Mouse (Mus musculus) forebrain, embryonic 12.5 days (tissue): Measurements from ENCODE around the gene Hdac4. TPM values are rescaled to one million over a fixed set of nuclear protein-coding genes. Genes with fewer than 3 reads are reported as not detected.

Source experiments
- ATAC-seq: fragments of 200-750 bp; cut with Nextera tagmentation; 2 replicates; pipeline ENCODE4 v1.8.0; 2017; ENCODE audit warnings: moderate TSS enrichment; ENCODE audit not compliant: low FRiP score
- H3K27ac ChIP-seq: fragments of 300-500 bp; sonication (generic); 2 replicates; pipeline ENCODE4 v1.5.1; 2016; ENCODE audit warnings: mild to moderate bottlenecking
- H3K27me3 ChIP-seq: fragments of 300-500 bp; sonication (generic); 2 replicates; pipeline ENCODE4 v1.6.1; 2016; ENCODE audit warnings: mild to moderate bottlenecking
- H3K36me3 ChIP-seq: fragments of 300-500 bp; sonication (generic); replicated peaks from 2 replicates; pipeline ENCODE4 v1.6.1; 2016; ENCODE audit warnings: mild to moderate bottlenecking
- H3K4me1 ChIP-seq: fragments of 300-500 bp; sonication (generic); 2 replicates; pipeline ENCODE4 v1.6.1; 2016
- H3K4me2 ChIP-seq: fragments of 300-500 bp; sonication (generic); 2 replicates; pipeline ENCODE4 v1.6.1; 2016; ENCODE audit warnings: mild to moderate bottlenecking, moderate library complexity
- H3K4me3 ChIP-seq: fragments of 300-500 bp; sonication (generic); replicated peaks from 2 replicates; pipeline ENCODE4 v1.5.1; 2016; ENCODE audit warnings: mild to moderate bottlenecking
- H3K9ac ChIP-seq: fragments of 300-500 bp; sonication (generic); 2 replicates; pipeline ENCODE4 v1.6.1; 2016; ENCODE audit warnings: mild to moderate bottlenecking
- H3K9me3 ChIP-seq: fragments of 300-500 bp; sonication (generic); 2 replicates; pipeline ENCODE4 v1.6.1; 2016
- WGBS: fragments of 180-500 bp; shearing (Covaris S2); methylation state at CpG from one replicate; pipeline ENCODE4 v1.1.7; 2016; 5-methylcytosine and 5-hydroxymethylcytosine counted together
- polyA plus RNA-seq: library from polyadenylated mRNA; unstranded; fragments of >200 nt; fragmentation: Nextera tagmentation; extraction: Ambion mirVana; gene quantifications from 2 replicates; pipeline ENCODE4 v1.2.1, GENCODE M21; 2016

Gene Hdac4
- polyA plus RNA-seq, 1 experiment from 2014 or later, result 24.8 TPM

DNA sequence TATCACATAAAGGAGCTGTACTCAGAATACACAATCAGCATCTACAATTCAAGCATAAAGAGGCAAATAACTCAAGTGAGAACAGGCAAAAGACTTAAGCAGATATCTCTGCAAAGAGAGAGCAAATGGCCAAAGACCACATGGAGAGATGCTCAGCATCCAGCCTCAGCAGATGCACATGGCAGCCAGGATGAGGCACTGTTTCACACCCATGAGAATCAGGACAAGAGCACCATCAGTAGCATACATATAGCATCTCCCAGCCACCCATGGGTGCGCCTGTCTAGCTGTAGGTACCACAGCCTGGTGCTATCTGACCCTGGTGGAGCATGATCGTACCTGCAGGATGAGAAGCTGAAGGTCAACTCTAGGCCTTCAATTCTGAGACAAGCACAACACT is 110.8 kb downstream of the Hdac4 start:
- Histone ChIP-seq H3K4me1 (peaks cover 31% of the 10 kb centered on the region), H3K27me3 (no peaks in the 10 kb centered on the region), H3K36me3 (no peaks in the 10 kb centered on the region), H3K27ac (no peak overlapping the region), H3K9me3 (no peaks in the 10 kb centered on the region), H3K4me3 (no peak overlapping the region), H3K4me2 (no peak overlapping the region), H3K9ac (no peak overlapping the region)
- ATAC-seq, result no peak
- 96% methylated on average over 2 of the region's 2 CpGs for WGBS

GRCm38 (mm10) chr1:92084004-92084403 is 111.5 kb downstream of the Hdac4 start:
- H3K9me3 ChIP-seq, result no peaks in the 10 kb centered on the region
- H3K4me3 ChIP-seq, result no peak overlapping the region
- H3K4me1 ChIP-seq, result peaks cover 31% of the 10 kb centered on the region
- no peaks in the 10 kb centered on the region for H3K27me3 ChIP-seq
- H3K9ac ChIP-seq, result no peak overlapping the region
- H3K27ac ChIP-seq, result 0 out of 2 replicates have a peak overlapping the region, but pooled peaks have one; percentile 19
- H3K36me3 ChIP-seq, result no peaks in the 10 kb centered on the region
- H3K4me2 ChIP-seq, result no peak overlapping the region
- 58% methylated on average over 3 of the region's 3 CpGs for WGBS
- no peak for ATAC-seq

GRCm38 (mm10) chr1:92082837-92083541 is 112.5 kb downstream of the Hdac4 start:
- H3K4me1 ChIP-seq, result peaks cover 31% of the 10 kb centered on the region
- WGBS, result 76% methylated on average over 6 of the region's 6 CpGs
- H3K9ac ChIP-seq, result no peak overlapping the region
- H3K4me2 ChIP-seq, result no peak overlapping the region
- no peak overlapping the region for H3K4me3 ChIP-seq
- H3K27ac ChIP-seq, result no peak overlapping the region
- H3K27me3 ChIP-seq, result no peaks in the 10 kb centered on the region
- no peaks in the 10 kb centered on the region for H3K36me3 ChIP-seq
- no peak for ATAC-seq
- no peaks in the 10 kb centered on the region for H3K9me3 ChIP-seq

GRCm38 (mm10) chr1:92082156-92082836 is 113.2 kb downstream of the Hdac4 start:
- no peaks in the 10 kb centered on the region for H3K27me3 ChIP-seq
- peaks cover 31% of the 10 kb centered on the region for H3K4me1 ChIP-seq
- H3K9ac ChIP-seq, result no peak overlapping the region
- 95% methylated on average over 10 of the region's 10 CpGs for WGBS
- no peaks in the 10 kb centered on the region for H3K36me3 ChIP-seq
- H3K4me3 ChIP-seq, result no peak overlapping the region
- no peak overlapping the region for H3K27ac ChIP-seq
- no peaks in the 10 kb centered on the region for H3K9me3 ChIP-seq
- no peak overlapping the region for H3K4me2 ChIP-seq
- ATAC-seq, result no peak

- 89% methylated on average over 11 of the region's 11 CpGs for WGBS
- Histone ChIP-seq H3K9me3 (no peaks in the 10 kb centered on the region), H3K4me3 (no peak overlapping the region), H3K4me1 (peaks cover 23% of the 10 kb centered on the region), H3K27ac (no peak overlapping the region), H3K27me3 (no peaks in the 10 kb centered on the region), H3K4me2 (no peak overlapping the region), H3K36me3 (no peaks in the 10 kb centered on the region), H3K9ac (no peak overlapping the region)
- ATAC-seq, result no peak
Observed at GRCm38 (mm10) chr1:92079982-92080537, 115.4 kb downstream of the Hdac4 start.

- H3K36me3 ChIP-seq, result no peaks in the 10 kb centered on the region
- WGBS, result 73% methylated on average over 6 of the region's 6 CpGs
- ATAC-seq, result no peak
- H3K9ac ChIP-seq, result no peak overlapping the region
- peaks cover 12% of the 10 kb centered on the region for H3K4me1 ChIP-seq
- no peaks in the 10 kb centered on the region for H3K9me3 ChIP-seq
- H3K4me2 ChIP-seq, result no peak overlapping the region
- no peak overlapping the region for H3K4me3 ChIP-seq
- no peak overlapping the region for H3K27ac ChIP-seq
- no peaks in the 10 kb centered on the region for H3K27me3 ChIP-seq
Observed at GRCm38 (mm10) chr1:92075312-92075711, 120.2 kb downstream of the Hdac4 start.

GRCm38 (mm10) chr1:92074655-92075054 is 120.8 kb downstream of the Hdac4 start:
- Histone ChIP-seq H3K9ac (no peak overlapping the region), H3K4me1 (peaks cover 17% of the 10 kb centered on the region), H3K27ac (no peak overlapping the region), H3K27me3 (no peaks in the 10 kb centered on the region), H3K4me3 (no peak overlapping the region), H3K4me2 (no peak overlapping the region), H3K36me3 (no peaks in the 10 kb centered on the region), H3K9me3 (no peaks in the 10 kb centered on the region)
- 95% methylated on average over 3 of the region's 3 CpGs for WGBS
- no peak for ATAC-seq

DNA sequence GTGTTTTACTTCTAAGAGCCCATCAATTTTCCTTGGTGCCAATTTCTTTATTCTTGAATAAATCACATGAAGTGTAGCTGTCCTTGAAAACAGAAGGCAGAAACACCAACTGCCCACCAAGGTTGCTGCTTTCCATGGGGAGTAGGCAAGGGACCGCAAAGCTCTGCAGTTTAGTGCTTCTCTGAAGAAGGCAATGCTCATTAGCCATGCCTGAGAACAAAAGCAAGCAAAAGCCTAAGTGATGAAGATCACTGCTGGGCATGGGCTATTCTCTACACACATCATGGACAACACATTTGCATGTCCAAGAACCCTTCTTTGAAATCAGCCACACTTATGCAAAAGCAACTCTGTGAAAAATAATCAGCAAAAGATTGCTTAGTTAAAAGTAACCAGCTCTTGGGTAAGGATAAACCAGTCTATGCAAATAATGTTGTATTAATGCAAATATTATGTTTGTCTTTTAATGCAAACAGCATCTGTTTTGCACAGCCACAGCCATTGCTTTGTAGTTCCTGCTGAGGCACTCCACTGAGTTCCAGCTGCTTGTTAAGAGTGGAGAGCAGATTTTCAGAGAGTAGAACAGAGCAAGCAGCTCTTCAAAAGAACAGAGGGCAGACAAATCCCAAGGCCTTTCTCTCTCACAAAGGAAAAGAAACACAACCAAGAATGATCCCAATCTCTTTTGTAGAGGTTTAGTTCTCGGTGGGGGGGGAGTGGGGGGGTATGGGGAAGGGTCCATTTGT is 125.4 kb downstream of the Hdac4 start:
- Histone ChIP-seq H3K4me2 (no peak overlapping the region), H3K4me3 (no peak overlapping the region), H3K27ac (peak overlapping the region; percentile 65), H3K27me3 (no peaks in the 10 kb centered on the region), H3K36me3 (no peaks in the 10 kb centered on the region), H3K9me3 (no peaks in the 10 kb centered on the region), H3K4me1 (peaks cover 13% of the 10 kb centered on the region), H3K9ac (no peak overlapping the region)
- 6% methylated on average over 2 of the region's 2 CpGs for WGBS
- ATAC-seq, result peak; percentile 71

DNA sequence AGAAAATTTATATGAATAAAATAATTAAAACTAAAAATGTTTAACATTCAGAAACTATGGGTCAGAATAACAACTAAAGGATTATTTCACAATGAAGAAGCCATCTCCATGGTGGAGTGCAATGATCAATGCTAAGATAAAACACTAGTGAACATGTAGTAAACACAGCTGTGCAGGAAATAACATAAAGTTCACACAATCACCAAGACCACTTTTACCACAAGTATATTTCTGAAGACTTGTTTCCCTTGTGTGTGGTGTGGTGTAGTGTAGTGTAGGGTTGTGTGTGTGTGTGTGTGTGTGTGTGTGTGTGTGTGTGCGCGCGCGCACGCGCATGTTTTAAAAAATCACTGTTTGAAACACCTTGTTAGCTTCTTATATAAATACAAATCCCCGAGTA is 126.0 kb downstream of the Hdac4 start:
- no peak overlapping the region for H3K9ac ChIP-seq
- no peak for ATAC-seq
- 89% methylated on average over 7 of the region's 7 CpGs for WGBS
- no peaks in the 10 kb centered on the region for H3K36me3 ChIP-seq
- no peak overlapping the region for H3K4me3 ChIP-seq
- no peaks in the 10 kb centered on the region for H3K27me3 ChIP-seq
- H3K4me2 ChIP-seq, result no peak overlapping the region
- peak overlapping the region; percentile 65 for H3K27ac ChIP-seq
- peaks cover 13% of the 10 kb centered on the region for H3K4me1 ChIP-seq
- no peaks in the 10 kb centered on the region for H3K9me3 ChIP-seq

DNA sequence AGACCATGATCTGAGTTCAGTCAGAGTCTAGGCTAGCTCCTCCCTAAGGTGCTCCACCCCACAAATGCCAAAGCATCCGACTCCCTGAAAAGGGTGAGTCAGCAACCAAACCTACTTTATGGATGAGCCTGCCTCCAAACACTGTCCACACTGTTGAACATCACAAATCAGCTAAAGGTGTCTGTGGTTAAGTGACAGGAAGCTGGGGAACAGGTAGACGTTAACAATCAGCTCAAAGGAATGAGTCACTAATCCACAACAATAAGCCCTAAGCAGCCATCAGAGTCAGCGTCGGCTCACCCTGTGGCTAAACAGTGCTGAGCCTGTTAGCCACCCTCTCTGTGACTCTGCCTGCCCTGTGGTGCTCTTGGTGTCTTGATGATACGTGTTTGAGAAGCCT is 131.2 kb downstream of the Hdac4 start:
- Histone ChIP-seq H3K27ac (no peak overlapping the region), H3K4me2 (no peak overlapping the region), H3K9me3 (no peaks in the 10 kb centered on the region), H3K36me3 (no peaks in the 10 kb centered on the region), H3K4me1 (peaks cover 25% of the 10 kb centered on the region), H3K27me3 (no peaks in the 10 kb centered on the region), H3K9ac (no peak overlapping the region), H3K4me3 (no peak overlapping the region)
- ATAC-seq, result no peak
- 77% methylated on average over 5 of the region's 5 CpGs for WGBS

DNA sequence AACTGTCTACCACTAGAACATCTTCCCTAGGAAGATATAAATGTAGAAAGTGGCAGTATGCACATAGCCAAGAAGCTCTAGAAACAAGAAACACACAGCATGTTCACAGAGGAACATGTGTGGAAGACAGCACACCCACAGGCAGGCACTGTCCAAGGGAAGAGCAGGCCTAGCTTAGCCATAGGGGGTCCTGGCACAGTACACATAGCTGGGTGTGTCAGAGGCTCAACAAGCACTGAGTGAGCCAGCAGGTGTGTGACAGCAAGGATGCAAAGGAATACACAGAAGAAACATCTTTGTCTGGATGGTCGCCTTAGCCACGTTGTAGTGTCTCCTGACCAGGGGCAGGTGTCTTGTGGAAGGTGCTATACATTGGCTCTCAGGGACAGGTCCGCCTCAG is 132.2 kb downstream of the Hdac4 start:
- Histone ChIP-seq H3K4me3 (no peak overlapping the region), H3K4me1 (peaks cover 25% of the 10 kb centered on the region), H3K4me2 (no peak overlapping the region), H3K9ac (no peak overlapping the region), H3K36me3 (no peaks in the 10 kb centered on the region), H3K27ac (no peak overlapping the region), H3K27me3 (no peaks in the 10 kb centered on the region), H3K9me3 (no peaks in the 10 kb centered on the region)
- no peak for ATAC-seq
- WGBS, result 93% methylated on average over 3 of the region's 3 CpGs
